Mouse (Mus musculus) lung, adult 18-20 months (tissue): ENCODE measurements around the gene Ppp1r3a.
"Not testable (repeated sequence)": the region's sequence is repeated elsewhere in the genome, so short reads cannot be mapped to it uniquely, and the experiment has no call there.

Experiments
- DNase-seq, 2 experiments: peaks; one replicate each; pipeline ENCODE4 v3.0.0; 2022; ENCODE audit warnings: mixed read lengths in 2 of 2

Gene Ppp1r3a

GRCm38 (mm10) chr6:14754901-14755591, at the start of gene Ppp1r3a:
TSS of gene Ppp1r3a (minus strand) at chr6:14755274.
- no peak for DNase-seq

GRCm38 (mm10) chr6:14787157-14787938, 32.3 kb upstream of the Ppp1r3a start:
- no peak for DNase-seq

DNA sequence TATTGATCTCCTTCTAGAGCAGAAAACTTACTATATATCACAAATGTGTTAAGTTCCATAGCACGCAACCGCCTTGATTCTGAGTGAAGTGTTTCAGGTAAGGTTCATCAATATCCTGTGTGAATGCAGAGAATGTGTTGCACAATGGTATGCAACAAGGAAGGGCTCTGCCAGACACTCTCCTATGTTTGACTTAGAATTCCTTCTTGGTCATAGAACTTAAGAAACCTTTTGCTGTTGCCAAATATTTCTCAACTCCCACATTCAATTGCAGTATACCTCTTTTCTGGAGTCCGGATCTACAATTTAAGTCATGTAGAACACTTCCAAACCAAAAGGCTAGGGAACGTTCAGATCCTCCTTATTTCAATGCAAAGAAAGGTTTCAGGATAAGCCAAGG, 22.8 kb upstream of the Ppp1r3a start:
- DNase-seq = peak in 1 of 2 experiments; percentile 19

GRCm38 (mm10) chr6:14771717-14772116, 16.6 kb upstream of the Ppp1r3a start:
- no peak for DNase-seq

DNA sequence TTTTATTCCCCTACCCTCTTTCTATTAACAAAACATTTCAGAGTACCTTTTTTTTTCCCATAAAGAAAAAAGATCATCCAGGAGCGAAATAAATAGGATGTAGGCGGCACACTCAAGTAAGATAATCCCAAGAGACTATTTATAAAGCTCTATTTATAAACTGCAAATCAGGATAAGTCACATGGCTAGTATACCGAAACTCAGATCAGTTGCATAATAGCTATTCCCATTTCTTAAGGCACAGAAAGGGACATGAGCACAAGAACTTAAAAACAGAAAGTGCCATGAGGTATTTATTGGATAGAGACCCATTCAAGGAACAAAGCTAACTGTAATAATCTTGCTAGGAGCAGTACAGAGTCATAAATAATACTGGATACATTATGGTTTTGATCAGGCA, 2.4 kb upstream of the Ppp1r3a start:
- DNase-seq = no peak

DNA sequence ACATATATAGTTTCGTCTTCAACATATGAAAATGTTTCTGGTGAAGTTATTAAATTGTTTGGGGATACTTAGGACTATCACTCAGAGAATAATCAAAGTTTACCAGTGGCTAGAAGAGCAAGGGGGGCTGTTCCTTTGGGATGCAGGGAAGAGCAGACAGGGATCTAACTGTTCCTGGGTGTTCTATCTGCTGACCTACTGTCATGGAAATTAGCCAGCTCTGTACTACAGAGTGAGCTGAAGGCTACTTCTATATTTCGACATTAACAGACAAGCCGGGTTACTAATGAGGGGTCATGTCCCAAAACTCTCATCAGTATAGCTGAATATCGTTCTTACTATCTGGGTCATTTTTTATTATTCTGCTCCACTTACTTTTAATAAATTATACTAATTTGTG, 1.6 kb downstream of the Ppp1r3a start:
- DNase-seq = no peak

- DNase-seq = no peak
Measured at GRCm38 (mm10) chr6:14752211-14752610, 2.9 kb downstream of the Ppp1r3a start.

DNA sequence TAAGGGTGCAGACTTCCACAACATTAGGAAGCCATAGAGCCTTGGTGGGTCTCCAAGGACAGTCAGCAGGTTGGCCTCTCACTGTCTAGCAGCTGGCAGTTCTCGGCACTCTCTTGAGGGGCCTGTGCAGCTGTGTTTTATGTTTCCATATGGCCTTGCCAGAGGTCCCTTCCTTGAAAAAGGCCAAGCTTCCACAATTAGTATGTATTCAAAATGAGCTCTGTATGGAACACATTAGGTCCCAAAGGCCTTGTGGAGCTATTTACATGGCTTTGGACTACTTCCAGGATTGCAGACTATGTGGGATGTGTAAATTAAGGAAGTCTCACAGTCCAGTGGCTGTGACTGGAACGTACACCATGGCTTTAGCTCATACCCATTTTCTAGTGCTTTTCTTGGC, 8.1 kb downstream of the Ppp1r3a start:
- no peak for DNase-seq

DNA sequence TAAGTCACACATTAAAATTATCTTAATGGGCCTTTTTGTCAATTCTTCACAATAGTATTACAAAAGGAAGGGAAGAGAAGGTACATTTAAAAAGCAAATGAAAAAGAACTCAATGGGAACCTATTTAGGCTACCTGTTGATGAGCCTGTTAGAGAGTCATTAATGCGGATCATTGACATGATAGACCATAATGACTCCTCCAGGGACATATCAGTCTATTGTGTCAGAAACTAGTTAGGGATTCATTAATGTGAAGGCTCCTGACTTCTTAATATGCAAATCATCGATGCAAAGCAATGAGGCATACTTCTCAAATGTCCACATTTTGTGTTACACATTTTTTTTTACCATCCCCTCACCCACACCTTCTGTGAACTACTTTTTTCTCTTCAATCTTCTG, 19.1 kb downstream of the Ppp1r3a start:
- no peak for DNase-seq

DNA sequence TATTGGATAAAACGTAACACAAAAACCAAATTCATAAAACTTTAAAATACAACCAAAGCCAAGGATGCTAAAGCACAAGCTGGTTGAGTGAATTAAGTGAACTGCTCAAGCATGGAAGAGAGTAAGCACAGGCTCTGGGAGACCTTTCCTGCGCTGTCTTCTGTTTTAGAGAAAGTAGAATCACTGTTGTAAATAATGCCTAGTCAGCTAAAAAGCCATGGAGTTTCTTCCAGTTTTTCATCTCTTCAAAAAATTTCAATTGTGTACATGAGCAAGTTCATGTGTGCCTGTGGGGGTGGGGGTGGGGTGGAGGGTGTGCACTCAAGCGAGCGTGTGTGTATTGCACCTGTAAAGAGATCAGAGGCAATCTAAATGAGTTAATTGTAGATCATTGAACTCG, 24.1 kb downstream of the Ppp1r3a start:
- DNase-seq = no peak

GRCm38 (mm10) chr6:14720772-14721414, 34.2 kb downstream of the Ppp1r3a start:
- DNase-seq = no peak

- DNase-seq = no peak
Measured at GRCm38 (mm10) chr6:14720110-14720771, 34.8 kb downstream of the Ppp1r3a start.

GRCm38 (mm10) chr6:14715129-14715989, 39.7 kb downstream of the Ppp1r3a start:
- no peak for DNase-seq

- peak in 1 of 2 experiments; percentile 2 for DNase-seq
Measured at GRCm38 (mm10) chr6:14712146-14712545, 42.9 kb downstream of the Ppp1r3a start.

GRCm38 (mm10) chr6:14700030-14700429, 55.0 kb downstream of the Ppp1r3a start:
- peak; percentile 9 to 38 for DNase-seq

DNA sequence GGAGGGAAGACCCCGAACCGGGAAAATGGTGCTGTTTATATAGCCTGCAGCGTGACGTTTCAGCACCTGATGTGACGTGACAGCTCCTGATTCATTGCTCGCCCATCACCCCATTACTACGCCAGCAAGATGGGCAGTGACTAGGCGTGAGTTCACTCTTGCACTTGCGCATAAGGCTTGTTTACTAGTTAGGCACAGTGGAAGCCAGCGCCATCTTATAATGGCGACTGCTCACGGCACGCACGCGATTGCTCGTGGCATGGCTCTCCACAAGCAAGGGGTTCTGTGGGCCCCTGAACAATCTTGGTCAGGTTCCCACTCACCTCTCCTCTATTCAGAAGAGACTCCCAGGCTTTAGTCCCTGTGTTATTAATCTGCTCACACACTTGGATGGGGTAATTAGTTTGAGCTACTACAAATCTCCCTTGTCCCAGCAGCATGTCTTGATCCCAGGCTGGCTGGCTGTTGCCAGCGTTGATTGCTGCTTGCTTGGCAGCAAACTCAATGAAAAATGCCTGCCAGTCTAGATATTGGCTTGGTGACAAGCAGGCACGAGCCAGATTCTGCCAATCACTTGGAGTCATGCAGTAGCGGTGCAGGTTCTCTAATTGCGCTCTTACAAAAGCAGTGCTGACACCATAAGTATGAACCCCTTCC, 75.7 kb downstream of the Ppp1r3a start:
- not testable (repeated sequence) for DNase-seq

- DNase-seq = not testable (repeated sequence)
Measured at GRCm38 (mm10) chr6:14668966-14669365, 86.1 kb downstream of the Ppp1r3a start.

DNA sequence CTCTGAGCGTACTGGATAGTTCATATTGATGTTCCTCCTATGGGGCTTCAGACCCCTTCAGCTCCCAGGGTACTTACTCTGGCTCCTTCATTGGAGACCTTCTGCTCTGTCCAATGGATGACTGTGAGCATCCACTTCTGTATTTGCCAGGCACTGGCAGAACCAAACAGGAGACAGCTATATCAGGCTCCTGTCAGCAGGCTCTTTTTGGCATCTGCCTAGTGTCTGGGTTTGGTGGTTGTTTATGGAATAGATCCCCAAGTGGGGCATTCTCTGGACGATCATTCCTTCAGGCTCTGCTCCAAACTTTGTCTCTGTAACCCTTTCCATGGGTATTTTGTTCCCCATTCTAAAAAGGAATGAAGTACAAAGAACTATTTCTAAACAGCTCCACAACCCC, 87.4 kb downstream of the Ppp1r3a start:
- DNase-seq = not testable (repeated sequence)
